Mouse (Mus musculus): ENCODE measurements around the gene Gle1. TPM values are rescaled to one million over a fixed set of nuclear protein-coding genes. Genes with fewer than 3 reads are reported as not detected.
"Not testable (repeated sequence)": the region's sequence is repeated elsewhere in the genome, so short reads cannot be mapped to it uniquely, and the experiment has no call there.

Gle1 gene
- total RNA-seq (2021): 10 to 100 TPM; 37.9 to 39.3 TPM

- DNase-seq (ENCODE audit: extremely low spot score in 1 of 2, low spot score in 1 of 2): peak; percentile 94
These were observed at the start of gene Gle1 for GRCm38 (mm10) chr2:29934906-29935599. Gle1 (plus strand) TSS chr2:29935426.

- DNase-seq (ENCODE audit: extremely low spot score in 1 of 2, low spot score in 1 of 2): not testable (repeated sequence)
These were observed 48.5 kb upstream of the Gle1 start for GRCm38 (mm10) chr2:29886659-29887292.

GRCm38 (mm10) chr2:29889066-29889944 is 45.9 kb upstream of the Gle1 start, which contains the start of gene Odf2:
Odf2 (plus strand) TSS chr2:29889221.
- peak; percentile 98 to 100 for DNase-seq (ENCODE audit: extremely low spot score in 1 of 2, low spot score in 1 of 2)

GRCm38 (mm10) chr2:29889991-29890833 is 45.0 kb upstream of the Gle1 start:
- DNase-seq (ENCODE audit: extremely low spot score in 1 of 2, low spot score in 1 of 2): peak; percentile 66 to 74

- DNase-seq (ENCODE audit: extremely low spot score in 1 of 2, low spot score in 1 of 2): no peak
These were observed 43.5 kb upstream of the Gle1 start for GRCm38 (mm10) chr2:29891773-29892172.

GRCm38 (mm10) chr2:29896071-29896470 is 39.2 kb upstream of the Gle1 start:
- DNase-seq (ENCODE audit: extremely low spot score in 1 of 2, low spot score in 1 of 2): no peak

GRCm38 (mm10) chr2:29897366-29897765 is 37.9 kb upstream of the Gle1 start:
- no peak for DNase-seq (ENCODE audit: extremely low spot score in 1 of 2, low spot score in 1 of 2)

GRCm38 (mm10) chr2:29898081-29898480 is 37.1 kb upstream of the Gle1 start:
- no peak for DNase-seq (ENCODE audit: extremely low spot score in 1 of 2, low spot score in 1 of 2)

- DNase-seq (ENCODE audit: extremely low spot score in 1 of 2, low spot score in 1 of 2): no peak
These were observed 33.0 kb upstream of the Gle1 start for GRCm38 (mm10) chr2:29902194-29902593.

GRCm38 (mm10) chr2:29908171-29908570 is 27.1 kb upstream of the Gle1 start:
- not testable (repeated sequence) for DNase-seq (ENCODE audit: extremely low spot score in 1 of 2, low spot score in 1 of 2)

- DNase-seq (ENCODE audit: extremely low spot score in 1 of 2, low spot score in 1 of 2): no peak
These were observed 25.2 kb upstream of the Gle1 start for GRCm38 (mm10) chr2:29910042-29910441.

- no peak for DNase-seq (ENCODE audit: extremely low spot score in 1 of 2, low spot score in 1 of 2)
These were observed 17.6 kb upstream of the Gle1 start for GRCm38 (mm10) chr2:29917621-29918020.

- peak in 1 of 2 experiments; percentile 38 for DNase-seq (ENCODE audit: extremely low spot score in 1 of 2, low spot score in 1 of 2)
These were observed 13.2 kb upstream of the Gle1 start for GRCm38 (mm10) chr2:29922011-29922410.

- no peak for DNase-seq (ENCODE audit: extremely low spot score in 1 of 2, low spot score in 1 of 2)
These were observed 8.7 kb upstream of the Gle1 start for GRCm38 (mm10) chr2:29926542-29926941.

GRCm38 (mm10) chr2:29930506-29930905 is 4.7 kb upstream of the Gle1 start:
- peak; percentile 15 to 20 for DNase-seq (ENCODE audit: extremely low spot score in 1 of 2, low spot score in 1 of 2)

- no peak for DNase-seq (ENCODE audit: extremely low spot score in 1 of 2, low spot score in 1 of 2)
These were observed 4.0 kb upstream of the Gle1 start for GRCm38 (mm10) chr2:29931194-29931593.

GRCm38 (mm10) chr2:29940073-29940472 is 4.8 kb downstream of the Gle1 start:
- DNase-seq (ENCODE audit: extremely low spot score in 1 of 2, low spot score in 1 of 2): no peak

- DNase-seq (ENCODE audit: extremely low spot score in 1 of 2, low spot score in 1 of 2): no peak
These were observed 5.6 kb downstream of the Gle1 start for GRCm38 (mm10) chr2:29940826-29941225.

- no peak for DNase-seq (ENCODE audit: extremely low spot score in 1 of 2, low spot score in 1 of 2)
These were observed 9.5 kb downstream of the Gle1 start for GRCm38 (mm10) chr2:29944723-29945122.

- no peak for DNase-seq (ENCODE audit: extremely low spot score in 1 of 2, low spot score in 1 of 2)
These were observed 13.7 kb downstream of the Gle1 start for GRCm38 (mm10) chr2:29948896-29949295.

Data from layer of hippocampus, postnatal 25 days (tissue).